Mouse (Mus musculus) ES-E14 (cell line): ENCODE data around the gene Padi3.

ENCODE experiments used
- MAFK ChIP-seq: IDR thresholded peaks from 2 replicates; pipeline ENCODE4 v1.6.1; 2014; ENCODE audit warnings: mild to moderate bottlenecking, low read depth, low read length, inconsistent platforms; ENCODE audit not compliant: insufficient read depth
- ZC3H11A ChIP-seq: IDR thresholded peaks from 2 replicates; pipeline ENCODE4 v1.6.1; 2012; ENCODE audit warnings: low read depth, mild to moderate bottlenecking, inconsistent platforms, low read length, borderline replicate concordance

GRCm38 (mm10) chr4:140855151-140855550 lies 44.7 kb upstream of the Padi3 start:
- TF ChIP-seq ZC3H11A (no peak), MAFK (no peak)
